Mouse (Mus musculus): Measurements from ENCODE around the gene Asb17.
"Not testable (repeated sequence)": the region's sequence is repeated elsewhere in the genome, so short reads cannot be mapped to it uniquely, and the experiment has no call there.

Asb17 gene

GRCm38 (mm10) chr3:153831873-153832653 is 11.9 kb upstream of the Asb17 start:
- DNase-seq (ENCODE audit: low spot score in 2 of 2) = peak in 1 of 2 experiments; percentile 51

DNA sequence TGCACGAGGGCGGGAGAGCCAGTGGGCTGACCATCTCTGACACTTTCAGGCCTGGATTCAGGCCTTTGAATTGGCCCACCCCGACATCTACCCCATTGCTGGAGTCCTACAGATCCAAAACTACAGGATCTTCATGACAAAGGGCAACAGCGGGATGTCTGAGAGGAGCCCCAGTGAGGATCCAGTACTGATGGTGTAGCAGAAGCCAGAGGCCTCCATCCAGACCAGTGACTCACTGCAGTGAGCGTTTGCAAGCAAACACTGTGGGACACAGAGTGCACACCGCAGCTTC is 11.4 kb upstream of the Asb17 start:
- peak in 1 of 2 experiments; percentile 52 for DNase-seq (ENCODE audit: low spot score in 2 of 2)

DNA sequence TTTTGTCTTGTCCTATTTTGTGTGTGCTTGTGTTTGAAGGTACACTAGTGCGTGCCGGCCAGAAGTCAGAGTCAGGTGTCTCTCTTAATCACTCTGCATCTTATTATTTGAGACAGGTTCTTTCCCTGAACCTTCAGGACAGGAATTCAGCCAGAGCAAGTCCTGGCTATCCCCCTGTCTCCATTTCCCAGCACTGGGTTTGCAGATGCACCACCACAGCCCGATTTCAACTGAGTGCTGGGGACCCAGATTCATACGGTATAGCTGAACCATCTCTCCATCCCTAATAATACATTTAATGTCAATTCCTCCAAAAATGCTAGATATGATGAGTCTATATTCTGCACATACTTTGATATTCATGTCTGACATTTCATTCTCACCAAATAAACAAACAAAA is 9.9 kb upstream of the Asb17 start:
- peak in 1 of 2 experiments; percentile 46 for DNase-seq (ENCODE audit: low spot score in 2 of 2)

DNA sequence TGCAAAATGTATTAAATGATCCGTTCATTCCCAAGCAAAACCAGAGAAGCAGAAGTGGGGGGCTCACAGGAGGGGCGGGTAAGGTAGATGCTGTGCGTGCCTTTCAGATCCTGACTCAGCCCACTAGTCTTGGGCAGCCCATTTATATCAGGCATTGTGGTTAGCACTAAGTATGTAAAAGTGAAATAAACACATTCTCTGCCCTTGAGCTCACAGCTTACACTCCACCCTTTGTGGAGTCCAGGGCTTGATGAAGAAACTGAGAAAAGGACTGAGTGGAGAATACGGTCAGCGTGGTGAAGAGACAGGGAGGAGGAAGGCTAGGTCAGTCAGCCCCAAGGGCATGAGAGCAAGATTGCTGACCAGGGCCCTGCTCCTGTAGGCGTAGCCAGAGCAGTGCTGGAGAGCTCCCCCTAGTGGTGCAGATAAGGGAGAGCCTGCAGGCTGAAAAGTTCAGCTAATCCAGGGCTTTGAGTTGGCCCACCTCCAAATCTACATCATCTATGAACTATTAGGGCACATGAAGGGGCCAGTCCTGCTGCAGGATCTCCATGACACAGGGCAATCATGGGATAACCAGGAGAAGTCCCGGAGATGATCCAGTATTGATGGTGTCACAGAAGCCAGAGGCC is 8.4 kb upstream of the Asb17 start:
- DNase-seq (ENCODE audit: low spot score in 2 of 2) = peak; percentile 36 to 75

DNA sequence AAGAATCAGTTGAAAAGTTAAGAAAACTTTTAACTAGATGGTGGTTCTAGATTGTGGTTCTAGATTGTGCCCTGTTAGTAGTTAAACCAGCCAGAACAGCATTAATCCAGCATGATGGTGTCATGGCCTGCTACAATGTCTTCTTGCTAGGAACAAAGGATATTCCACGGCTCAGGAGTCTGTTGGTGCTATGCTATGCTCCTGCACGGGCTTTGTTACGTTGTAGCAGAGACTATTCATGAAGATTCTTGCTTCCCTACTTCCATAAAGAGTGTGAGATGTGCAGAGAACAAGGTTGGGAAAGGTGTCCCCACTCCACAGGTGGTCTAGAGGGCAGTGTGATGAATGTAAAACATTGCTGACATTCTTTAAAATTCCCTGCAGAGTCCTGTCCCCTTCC is 7.7 kb upstream of the Asb17 start:
- DNase-seq (ENCODE audit: low spot score in 2 of 2) = no peak

DNA sequence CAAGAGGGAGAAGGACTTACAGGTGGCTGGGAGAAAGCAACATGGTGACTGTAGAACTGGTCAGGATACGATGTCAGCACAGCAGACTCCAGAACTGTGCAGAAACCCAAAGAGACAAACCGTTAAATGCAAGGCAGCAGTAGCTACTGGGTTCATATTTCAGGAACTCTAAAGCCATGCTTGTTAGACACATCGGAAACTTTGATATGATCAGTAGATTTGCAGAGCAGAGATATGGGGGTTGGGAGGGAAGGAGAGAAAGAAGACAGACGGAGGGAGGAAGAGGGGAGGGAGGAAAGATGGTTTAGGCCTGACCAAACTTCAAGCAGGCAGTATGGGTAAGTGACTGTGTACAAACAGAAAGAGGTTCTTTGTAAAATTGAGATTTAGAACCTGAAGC is 6.4 kb upstream of the Asb17 start:
- DNase-seq (ENCODE audit: low spot score in 2 of 2) = no peak

DNA sequence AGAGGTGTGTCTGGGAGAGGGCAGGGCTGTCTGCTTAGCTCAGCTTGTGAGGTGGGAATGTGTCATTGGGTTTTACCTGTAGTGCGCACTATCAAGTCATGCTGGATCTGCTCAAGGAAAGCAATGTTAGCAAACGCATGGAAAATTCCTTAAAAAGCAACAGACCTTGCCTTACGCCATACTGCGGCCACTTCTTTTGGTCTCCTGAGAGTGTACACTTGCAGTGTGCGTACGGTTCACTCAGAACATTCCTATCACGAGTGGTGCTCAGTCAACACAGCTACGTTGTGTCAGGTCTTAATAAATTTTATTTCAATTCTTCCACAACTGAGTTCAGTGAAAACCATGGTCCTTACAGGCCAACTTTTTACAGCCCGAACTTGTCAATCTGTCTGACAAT is 748 bp downstream of the Asb17 start:
- DNase-seq (ENCODE audit: low spot score in 2 of 2) = no peak

- DNase-seq (ENCODE audit: low spot score in 2 of 2) = no peak
These were observed 1.5 kb downstream of the Asb17 start for GRCm38 (mm10) chr3:153845500-153845899.

DNA sequence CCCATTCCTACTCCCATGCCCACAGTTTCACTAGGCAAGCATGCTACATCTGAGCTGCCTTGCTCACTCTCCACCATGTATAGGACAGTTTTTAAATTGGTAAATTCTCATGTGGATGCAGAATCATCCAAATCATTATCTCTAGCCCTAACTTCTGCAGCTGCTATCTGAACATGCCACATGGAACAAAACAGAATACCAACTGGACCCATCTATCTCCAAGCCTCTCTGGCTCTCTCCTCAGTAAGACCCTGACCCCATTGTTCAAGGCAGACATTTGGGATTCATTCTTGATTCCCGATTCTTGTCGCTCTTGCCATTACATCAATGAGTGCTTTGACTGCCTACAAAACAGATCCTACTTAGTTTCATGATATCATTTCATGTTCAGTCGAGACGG is 2.1 kb downstream of the Asb17 start:
- DNase-seq (ENCODE audit: low spot score in 2 of 2) = no peak

- DNase-seq (ENCODE audit: low spot score in 2 of 2) = no peak
These were observed 3.3 kb downstream of the Asb17 start for GRCm38 (mm10) chr3:153847207-153847733.

GRCm38 (mm10) chr3:153849368-153850015 is 5.5 kb downstream of the Asb17 start:
- no peak for DNase-seq (ENCODE audit: low spot score in 2 of 2)

GRCm38 (mm10) chr3:153850759-153851158 is 6.8 kb downstream of the Asb17 start:
- DNase-seq (ENCODE audit: low spot score in 2 of 2) = no peak

DNA sequence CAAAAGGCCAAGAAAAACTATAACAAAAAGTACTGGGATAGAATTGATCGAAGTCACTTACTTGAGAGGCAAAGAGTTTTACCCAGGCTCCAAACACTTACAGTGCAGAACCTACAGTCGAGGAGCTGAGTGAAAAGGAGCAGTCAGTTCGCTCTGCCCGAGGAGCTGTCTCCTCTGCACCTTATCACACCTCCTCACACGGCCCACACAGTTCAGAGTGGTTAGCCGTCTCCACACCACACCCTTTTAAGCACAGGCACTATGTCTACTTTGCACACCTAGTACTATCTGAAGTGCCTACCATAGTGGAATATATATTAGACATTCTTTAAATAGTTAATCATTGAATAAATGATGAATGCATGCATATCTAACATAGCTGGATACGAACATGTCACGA is 8.3 kb downstream of the Asb17 start:
- DNase-seq (ENCODE audit: low spot score in 2 of 2) = no peak

DNA sequence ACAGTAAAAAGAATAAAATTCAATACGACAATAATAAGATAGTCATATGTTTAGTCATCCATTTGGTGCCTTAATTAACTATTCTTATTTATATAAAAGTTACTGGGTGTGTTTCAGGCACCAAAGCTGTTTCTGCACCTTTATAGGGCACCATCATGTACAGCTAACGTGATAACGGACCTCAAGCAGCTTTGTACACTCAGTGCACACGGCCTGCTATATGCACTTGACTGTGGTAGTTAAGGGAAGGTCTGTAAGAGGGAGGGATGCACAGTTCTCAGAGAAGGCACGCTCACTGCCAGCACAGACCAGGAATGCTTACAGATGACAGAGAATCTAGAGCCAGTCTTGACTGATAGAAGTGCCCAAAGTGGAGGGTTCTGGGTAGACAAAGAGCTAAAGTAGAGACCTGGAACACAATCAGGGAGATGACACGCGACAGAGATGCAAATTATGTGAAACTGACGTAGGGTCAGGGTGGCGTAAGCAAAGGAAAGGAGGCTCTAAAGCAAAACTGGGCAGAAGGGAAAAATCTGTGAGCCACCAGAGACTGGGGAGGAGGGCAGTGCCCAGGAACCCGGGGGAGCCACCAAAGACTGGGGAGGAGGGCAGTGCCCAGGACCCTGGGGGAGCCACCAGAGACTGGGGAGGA is 14.5 kb downstream of the Asb17 start:
- no peak for DNase-seq (ENCODE audit: low spot score in 2 of 2)

GRCm38 (mm10) chr3:153860392-153860791 is 16.4 kb downstream of the Asb17 start:
- not testable (repeated sequence) for DNase-seq (ENCODE audit: low spot score in 2 of 2)

- DNase-seq (ENCODE audit: low spot score in 2 of 2) = no peak
These were observed 19.8 kb downstream of the Asb17 start for GRCm38 (mm10) chr3:153863816-153864215.

GRCm38 (mm10) chr3:153864636-153865429 is 20.8 kb downstream of the Asb17 start:
- DNase-seq (ENCODE audit: low spot score in 2 of 2) = no peak

GRCm38 (mm10) chr3:153867149-153868136 is 23.4 kb downstream of the Asb17 start:
- no peak for DNase-seq (ENCODE audit: low spot score in 2 of 2)

GRCm38 (mm10) chr3:153871396-153871795 is 27.4 kb downstream of the Asb17 start:
- no peak for DNase-seq (ENCODE audit: low spot score in 2 of 2)

DNA sequence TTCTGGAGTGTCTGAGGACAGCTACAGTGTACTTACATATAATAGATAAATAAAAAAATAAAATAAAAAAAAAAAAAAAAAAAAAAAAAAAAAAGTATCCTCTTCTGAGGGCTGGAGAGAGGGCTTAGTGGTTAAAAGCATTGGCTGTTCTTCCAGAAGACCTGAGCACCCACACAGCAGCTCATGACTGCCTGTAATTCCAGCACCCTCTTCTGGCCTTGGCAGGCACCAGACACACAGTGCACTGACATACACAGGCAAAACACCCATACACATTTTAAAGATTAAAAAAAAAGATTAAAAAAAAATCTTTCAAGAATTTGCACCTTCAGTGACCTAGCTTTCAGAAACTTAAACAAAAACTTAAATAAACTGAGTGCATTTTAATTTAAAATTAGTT is 42.3 kb downstream of the Asb17 start:
- DNase-seq (ENCODE audit: low spot score in 2 of 2) = no peak

Data from urinary bladder, postnatal 4 days (tissue).